Mouse (Mus musculus) spleen, adult 2 months (tissue): Measurements from ENCODE around the gene Phf21b.

ENCODE experiments used
- CTCF ChIP-seq: fragments of 200-500 bp; IDR thresholded peaks from 2 replicates; pipeline ENCODE4 v1.5.1; 2011; ENCODE audit warnings: mild to moderate bottlenecking, inconsistent platforms; ENCODE audit not compliant: insufficient read depth, insufficient read length, insufficient replicate concordance; ENCODE audit errors: extremely low read depth
- POLR2A ChIP-seq: fragments of 200-500 bp; IDR thresholded peaks from 2 replicates; pipeline ENCODE4 v1.6.1; 2011; ENCODE audit warnings: low read depth, low read length, inconsistent platforms

- TF ChIP-seq CTCF (no peak), POLR2A (no peak)
These were observed 80.3 kb downstream of the Phf21b start for GRCm38 (mm10) chr15:84775421-84776174.
